Comparison of ENCODE assay signal across 17 mouse cellular contexts in genomic region chr13:70474746-70475145, GRCm38 (mm10).
A peak's percentile ranks its signal among the peaks of the same experiment; 100 is the strongest.
DNase-seq lines count a peak whose midpoint lies in the region; ATAC-seq and TF ChIP-seq lines count a peak whose summit lies in the region.
"Had no signal": no experiment of that assay in that cellular context is flagged by ENCODE, and none has a peak within 500 bp of the region (broad histone marks: within the 10 kb centered on the region; RNA-seq: fewer than 3 reads in every experiment).

No protein-coding gene starts in this region.

- H3K27ac ChIP-seq in hindbrain, embryonic 14.5 days: no peak overlapping the region
- no peak overlapping the region for H3K27ac ChIP-seq in hindbrain, embryonic 13.5 days
- no peak overlapping the region for H3K27ac ChIP-seq in left cerebral cortex, adult 2 months
- H3K27ac ChIP-seq: embryonic facial prominence, embryonic 13.5 days; embryonic facial prominence, embryonic 15.5 days; forebrain, embryonic 10.5 days; forebrain, embryonic 12.5 days had no signal

- intact Hi-C loops in left cerebral cortex, postnatal 4 days (cut with DNase I): no loop called here
- intact Hi-C loops in left cerebral cortex, adult 2 months (cut with DNase I): no loop called here

- no peaks in the 10 kb centered on the region for H3K36me3 ChIP-seq in hindbrain, embryonic 14.5 days (replicated peaks; ENCODE audit: control insufficient read depth, insufficient read depth)
- H3K36me3 ChIP-seq in hindbrain, embryonic 13.5 days: no peaks in the 10 kb centered on the region
- H3K36me3 ChIP-seq: embryonic facial prominence, embryonic 13.5 days; embryonic facial prominence, embryonic 15.5 days; forebrain, embryonic 10.5 days; forebrain, embryonic 12.5 days had no signal

- peak; percentile 68 to 75 for DNase-seq in cerebellum, postnatal 10 days
- DNase-seq in cerebellum, adult 8-10 months: no peak
- peak; percentile 15 for DNase-seq in hindbrain, embryonic 14.5 days (ENCODE audit: low spot score)
- DNase-seq in left cerebral cortex, postnatal 4 days: peak; percentile 49
- DNase-seq in left cerebral cortex, adult 2 months (ENCODE audit: extremely low spot score in 1 of 2, low spot score in 2 of 2): no peak
- DNase-seq: adrenal gland, adult 2 months; adrenal gland, postnatal 10 days; adrenal gland, postnatal 25 days; embryo, embryonic 11 days had no signal

- ATAC-seq in hindbrain, embryonic 14.5 days (ENCODE audit: low FRiP score): no peak
- ATAC-seq in hindbrain, embryonic 13.5 days (ENCODE audit: low FRiP score): no peak
- ATAC-seq: forebrain, embryonic 14.5 days; forebrain, embryonic 16.5 days had no signal

- WGBS in hindbrain, embryonic 14.5 days: 89% methylated on average over 4 of the region's 4 CpGs
- 84% methylated on average over 4 of the region's 4 CpGs for WGBS in hindbrain, embryonic 13.5 days

- no peaks in the 10 kb centered on the region for H3K4me1 ChIP-seq in hindbrain, embryonic 14.5 days (replicated peaks; ENCODE audit: control insufficient read depth, insufficient read depth, low read length)
- H3K4me1 ChIP-seq in hindbrain, embryonic 13.5 days (replicated peaks): no peaks in the 10 kb centered on the region
- H3K4me1 ChIP-seq: embryonic facial prominence, embryonic 13.5 days; embryonic facial prominence, embryonic 15.5 days; forebrain, embryonic 10.5 days; forebrain, embryonic 12.5 days had no signal

- H3K9me3 ChIP-seq in hindbrain, embryonic 14.5 days (ENCODE audit: control insufficient read depth, low read length): no peaks in the 10 kb centered on the region
- no peaks in the 10 kb centered on the region for H3K9me3 ChIP-seq in hindbrain, embryonic 13.5 days
- H3K9me3 ChIP-seq: embryonic facial prominence, embryonic 13.5 days; embryonic facial prominence, embryonic 15.5 days; forebrain, embryonic 10.5 days; forebrain, embryonic 12.5 days had no signal

- H3K4me3 ChIP-seq in hindbrain, embryonic 14.5 days (replicated peaks; ENCODE audit: low read length): no peak overlapping the region
- no peak overlapping the region for H3K4me3 ChIP-seq in hindbrain, embryonic 13.5 days
- no peak overlapping the region for H3K4me3 ChIP-seq in left cerebral cortex, adult 2 months
- H3K4me3 ChIP-seq: embryonic facial prominence, embryonic 13.5 days; embryonic facial prominence, embryonic 15.5 days; erythroblast, embryonic 14.5 days; forebrain, embryonic 10.5 days; forebrain, embryonic 12.5 days had no signal

- no peak overlapping the region for H3K4me2 ChIP-seq in hindbrain, embryonic 14.5 days (replicated peaks)
- no peak overlapping the region for H3K4me2 ChIP-seq in hindbrain, embryonic 13.5 days
- H3K4me2 ChIP-seq: embryonic facial prominence, embryonic 13.5 days; embryonic facial prominence, embryonic 15.5 days; forebrain, embryonic 12.5 days had no signal

- no peak overlapping the region for H3K9ac ChIP-seq in hindbrain, embryonic 14.5 days
- no peak overlapping the region for H3K9ac ChIP-seq in hindbrain, embryonic 13.5 days
- H3K9ac ChIP-seq: embryonic facial prominence, embryonic 13.5 days; embryonic facial prominence, embryonic 15.5 days; forebrain, embryonic 12.5 days had no signal

- TF ChIP-seq CTCF in left cerebral cortex, adult 2 months (IDR thresholded peaks at IDR 0.05): no peak

- H3K27me3 ChIP-seq in hindbrain, embryonic 14.5 days (ENCODE audit: control insufficient read depth, insufficient read depth, low read length): no peaks in the 10 kb centered on the region
- H3K27me3 ChIP-seq in hindbrain, embryonic 13.5 days: no peaks in the 10 kb centered on the region
- H3K27me3 ChIP-seq: embryonic facial prominence, embryonic 13.5 days; embryonic facial prominence, embryonic 15.5 days; forebrain, embryonic 12.5 days had no signal

Comparison
In these comparisons a context has a peak if more than half of its experiments do, and no peak if none do; other contexts are left out.
1. DNase-seq: peak in cerebellum, postnatal 10 days (2 of 2), hindbrain, embryonic 14.5 days (single experiment) and left cerebral cortex, postnatal 4 days (single experiment); none in cerebellum, adult 8-10 months (single experiment) and left cerebral cortex, adult 2 months (0 of 2).